Mouse (Mus musculus) 3134 (cell line): ENCODE results near the gene Veph1.
"Not testable (repeated sequence)": the region's sequence is repeated elsewhere in the genome, so short reads cannot be mapped to it uniquely, and the experiment has no call there.

Source experiments
- DNase-seq: peaks from one replicate; pipeline ENCODE4 v3.0.0-alpha.2; 2011; ENCODE audit warnings: low spot score; ENCODE audit not compliant: insufficient read length; ENCODE audit errors: extremely low read depth

Gene Veph1

DNA sequence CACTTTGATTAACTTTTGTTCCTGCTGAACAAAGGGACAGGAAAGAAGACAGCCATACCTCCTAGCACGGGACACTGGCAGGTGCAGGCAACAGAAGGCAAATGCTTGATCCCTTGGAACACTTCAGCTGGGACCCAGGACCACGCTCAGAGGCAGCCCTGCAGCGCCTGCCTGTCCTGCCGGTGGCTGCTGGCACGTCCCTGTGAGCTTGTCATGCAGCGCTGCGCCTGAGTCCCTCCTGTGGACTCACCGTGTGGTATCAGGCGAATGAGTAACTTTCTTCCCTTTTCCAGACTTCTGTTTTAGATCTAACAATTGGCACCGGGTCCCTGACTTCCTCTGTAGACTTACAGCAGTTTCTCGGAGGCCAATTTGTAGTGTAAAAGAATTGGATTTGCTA is at the start of gene Veph1:
Gene Veph1, minus strand, starts transcription at position 293 of the 400 bp plus-strand sequence.
- DNase-seq = no peak

DNA sequence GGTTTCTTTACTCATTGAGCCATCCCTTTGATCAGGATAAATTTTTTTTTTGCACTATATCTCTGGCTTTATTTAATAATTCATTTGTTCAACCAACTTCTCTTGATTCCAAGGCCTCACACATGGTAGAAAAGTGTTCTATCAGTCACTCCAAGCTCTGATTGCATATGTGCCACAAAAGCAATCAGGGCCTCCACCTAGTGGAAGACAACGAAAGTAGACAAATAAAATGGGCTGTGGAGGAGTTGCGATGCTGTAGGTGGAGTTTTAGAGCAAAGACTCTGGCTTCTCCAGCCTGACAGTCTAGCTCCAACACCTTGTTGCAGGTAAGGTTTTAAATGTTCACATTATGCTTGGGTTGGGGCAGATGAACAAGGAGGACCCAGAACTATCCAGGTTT is 44.1 kb upstream of the Veph1 start:
- DNase-seq = no peak

DNA sequence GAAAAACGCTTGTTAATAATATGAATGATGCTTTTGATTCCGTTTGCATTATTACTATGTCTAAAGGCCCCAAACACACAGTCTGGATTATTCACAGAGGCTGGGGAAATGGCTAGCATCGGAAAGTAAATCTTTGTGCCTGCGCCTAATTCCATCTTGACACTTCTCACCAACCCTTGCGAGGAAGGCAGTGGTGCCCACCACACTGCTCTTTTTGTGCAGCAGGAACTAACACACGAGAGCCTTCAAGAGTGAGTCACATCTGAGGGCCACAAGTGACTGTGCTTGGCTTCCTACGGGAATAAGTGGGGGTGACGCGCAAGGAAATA is 35.7 kb upstream of the Veph1 start:
- DNase-seq = no peak

DNA sequence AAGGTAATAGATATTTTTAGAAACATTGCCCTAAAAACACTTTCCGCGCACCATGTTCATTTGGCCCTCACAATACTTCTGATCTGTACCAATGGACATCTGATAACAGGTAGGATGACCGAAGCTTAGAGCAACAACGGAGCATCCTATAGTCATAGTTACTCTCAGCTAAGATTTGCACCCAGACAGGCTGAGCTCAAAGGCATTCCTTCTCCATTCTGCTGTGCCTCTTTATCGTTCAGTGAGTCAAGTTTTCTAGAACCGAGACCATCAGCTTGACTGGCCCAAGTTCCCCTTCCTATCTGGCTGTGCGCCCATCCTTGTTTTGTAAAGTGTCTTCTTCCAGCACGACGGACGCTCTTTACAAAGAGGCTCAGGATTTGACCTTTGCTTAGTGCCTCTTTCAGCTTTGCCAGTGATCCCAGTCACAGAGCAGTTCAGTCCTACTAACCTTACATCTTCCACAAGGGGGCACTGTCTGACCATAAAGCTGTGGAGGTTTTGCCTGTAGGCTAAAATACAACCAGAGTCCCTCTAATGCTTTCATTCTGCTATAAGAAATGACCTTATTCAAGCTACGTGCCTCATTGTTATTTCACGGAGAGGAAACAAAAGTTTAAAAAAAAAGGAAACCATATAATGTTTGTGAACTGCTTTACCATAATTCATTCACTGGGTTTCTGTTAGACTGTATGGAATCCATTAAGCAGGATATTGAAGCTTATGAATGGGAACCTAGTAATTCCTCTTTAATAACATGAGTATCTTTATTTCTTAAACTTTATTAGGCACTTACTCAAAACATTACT is 35.2 kb upstream of the Veph1 start:
- peak; percentile 10 for DNase-seq

DNA sequence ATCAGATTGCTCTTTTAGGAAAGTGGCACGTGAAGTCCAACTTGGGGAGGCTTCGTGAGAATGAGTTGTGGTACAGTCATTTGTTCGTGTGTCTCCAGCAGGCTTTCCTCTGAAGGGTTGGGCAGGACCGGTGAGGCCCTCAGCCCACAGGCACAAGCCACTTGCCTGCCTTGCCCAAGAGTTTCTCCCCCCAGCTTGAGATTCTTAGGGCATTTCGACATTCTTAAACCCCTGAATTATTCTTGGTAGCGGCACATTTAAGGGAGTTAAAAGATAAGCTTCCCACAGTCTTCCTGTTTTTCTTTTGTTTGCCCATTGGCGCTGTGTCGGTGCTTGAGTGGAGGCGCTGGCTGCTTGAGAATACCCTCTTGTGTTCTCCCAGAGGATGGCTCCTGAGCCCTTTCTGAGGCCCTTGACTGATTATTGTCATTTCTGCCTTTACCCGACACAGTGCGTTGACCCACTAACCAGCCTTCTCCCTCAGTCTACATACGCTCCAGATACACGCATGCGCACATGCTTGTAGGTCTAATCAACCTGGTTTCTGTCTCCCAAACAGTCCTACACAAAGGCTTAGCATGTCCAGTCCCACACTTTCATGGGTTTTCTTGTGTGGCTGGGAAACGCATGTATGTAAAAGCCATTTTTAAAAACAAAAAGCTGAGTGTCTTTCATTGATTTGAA is 34.4 kb upstream of the Veph1 start:
- no peak for DNase-seq

DNA sequence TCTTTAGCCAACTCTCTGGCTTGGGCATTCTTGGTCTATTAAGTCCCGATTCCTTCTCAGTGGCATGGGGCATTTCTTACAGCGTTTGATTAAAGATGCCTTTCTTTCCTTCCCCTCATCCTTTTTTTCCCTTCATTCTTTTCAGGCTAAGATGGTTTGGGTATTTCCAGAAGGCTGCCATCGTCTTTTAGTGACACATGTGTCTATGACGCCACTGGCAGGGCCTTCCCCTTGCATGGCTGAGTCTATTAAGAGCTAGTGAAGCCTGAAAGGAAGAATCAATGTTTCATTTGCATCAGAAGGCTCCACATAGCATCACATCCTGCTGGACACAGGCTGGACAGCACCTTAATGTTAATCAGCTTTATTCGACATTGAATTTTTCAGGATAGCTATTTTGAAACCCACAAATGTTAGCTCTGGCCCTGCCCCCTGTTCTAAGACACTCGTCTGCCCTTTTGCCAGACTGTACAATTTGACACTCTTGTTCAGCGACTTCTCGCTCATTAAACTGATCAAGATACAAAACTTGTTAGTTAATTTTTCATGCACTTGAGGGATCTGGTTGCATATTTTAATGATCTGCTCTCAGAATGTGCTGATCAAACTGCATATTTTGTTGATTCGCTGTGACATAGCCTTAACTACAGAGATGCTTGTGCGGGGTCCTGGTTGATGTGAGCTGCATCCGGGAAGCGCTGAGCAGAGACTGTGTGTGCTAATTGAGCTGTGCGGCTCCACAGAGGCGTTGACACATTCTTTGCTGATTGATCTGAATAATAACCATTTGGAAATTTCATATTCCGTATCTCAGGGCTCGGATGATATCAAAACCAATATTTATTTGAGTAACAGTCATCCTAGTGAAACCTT is 29.6 kb upstream of the Veph1 start:
- no peak for DNase-seq

DNA sequence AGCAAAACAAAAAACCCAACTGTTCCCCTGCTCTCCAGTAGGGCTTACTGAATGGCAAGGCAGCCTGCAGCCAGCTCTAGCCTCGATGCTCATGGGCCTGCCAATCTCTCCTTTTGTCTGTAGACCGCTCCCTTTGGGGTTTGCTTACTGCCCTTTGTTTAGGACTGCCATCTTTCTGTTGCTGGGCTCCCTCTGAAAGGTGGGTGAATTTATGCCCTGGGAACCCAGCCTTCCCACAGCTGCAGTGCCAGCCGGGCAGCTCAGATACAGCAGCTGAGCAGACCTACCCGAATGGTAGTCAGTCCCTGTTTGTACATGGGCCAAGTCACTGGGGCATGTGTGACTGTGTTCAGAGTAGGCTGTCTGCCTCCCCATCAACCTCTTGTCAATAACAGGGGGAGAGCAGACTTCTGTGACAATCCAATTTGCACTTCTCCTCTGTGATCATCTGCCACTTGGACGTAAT is 28.9 kb upstream of the Veph1 start:
- DNase-seq = no peak

DNA sequence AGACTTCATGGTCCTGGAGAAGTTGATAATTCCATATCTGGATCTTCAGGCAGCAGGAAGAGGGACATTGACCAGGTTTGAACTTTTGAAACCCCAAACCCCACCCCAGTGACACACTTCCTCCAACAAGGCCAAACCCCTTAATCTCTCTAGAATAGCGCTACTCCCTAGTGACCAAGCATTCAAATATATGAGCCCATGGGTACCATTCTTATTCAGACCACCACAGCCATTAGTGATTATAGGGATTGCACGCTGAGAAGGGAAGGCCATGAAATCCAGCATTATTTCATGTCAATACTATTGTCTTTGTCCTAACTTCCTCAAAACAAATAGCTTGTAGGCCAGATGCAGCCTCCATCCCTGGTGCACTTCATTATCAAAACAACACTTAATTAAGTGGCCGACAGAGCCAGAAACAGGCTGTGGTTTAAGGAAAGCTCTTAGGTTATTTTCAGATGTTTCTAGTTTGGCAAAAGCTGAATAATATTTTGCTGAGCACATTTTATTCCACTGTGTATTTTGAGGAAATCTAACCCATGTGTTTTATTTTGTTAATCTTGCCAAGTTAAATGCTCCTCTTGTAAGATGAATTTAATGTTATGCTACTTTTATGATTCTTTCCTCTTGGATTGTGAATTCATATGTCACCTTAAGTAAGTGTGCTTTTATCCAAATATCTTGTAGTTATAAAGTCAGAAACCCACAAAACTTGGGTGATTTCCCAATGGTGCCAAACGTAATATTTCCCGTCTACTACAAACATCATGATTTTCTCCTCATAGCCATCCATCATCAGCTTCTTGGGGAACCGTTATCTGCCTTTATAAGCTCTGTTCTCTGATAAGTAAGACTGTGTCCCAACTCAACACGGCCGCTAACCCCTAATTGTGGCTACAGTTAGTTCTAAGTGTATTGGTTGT is 18.4 kb upstream of the Veph1 start:
- no peak for DNase-seq

DNA sequence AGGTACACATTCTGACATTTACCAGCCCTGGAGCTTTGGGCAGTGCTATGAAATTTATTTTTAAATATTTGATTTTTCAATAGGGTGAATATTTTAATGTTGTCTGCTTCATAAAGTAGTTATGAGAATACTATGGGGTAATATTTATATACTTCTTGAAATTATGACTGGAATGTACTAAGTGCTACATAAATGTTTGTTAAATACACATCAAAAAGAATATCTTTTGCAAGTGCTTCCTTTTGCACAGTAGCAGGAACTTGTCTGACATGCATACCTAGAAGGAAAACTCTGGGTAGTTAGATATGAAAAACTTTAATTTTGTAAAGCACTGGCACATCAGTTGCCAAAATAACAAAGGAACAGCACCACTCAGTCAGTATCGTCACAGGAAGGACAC is 13.9 kb upstream of the Veph1 start:
- DNase-seq = no peak

DNA sequence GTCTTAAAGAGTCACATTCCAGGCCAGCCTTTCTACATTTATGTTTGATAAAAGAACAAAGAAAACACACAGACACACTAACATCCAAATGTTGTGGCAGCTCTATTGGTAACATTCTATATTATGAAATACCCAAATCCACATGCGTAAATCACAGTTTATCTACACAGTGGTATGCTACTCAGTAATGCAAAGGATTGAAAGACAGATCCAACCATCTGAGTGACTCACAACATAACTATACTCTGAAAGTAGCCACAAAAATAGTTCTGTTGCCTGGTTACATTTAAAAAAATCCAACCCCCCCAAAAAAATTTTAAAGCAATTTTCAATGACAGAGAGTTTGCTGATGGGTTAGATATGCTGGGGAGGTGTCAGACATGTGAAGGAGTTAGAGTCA is 12.9 kb upstream of the Veph1 start:
- no peak for DNase-seq

DNA sequence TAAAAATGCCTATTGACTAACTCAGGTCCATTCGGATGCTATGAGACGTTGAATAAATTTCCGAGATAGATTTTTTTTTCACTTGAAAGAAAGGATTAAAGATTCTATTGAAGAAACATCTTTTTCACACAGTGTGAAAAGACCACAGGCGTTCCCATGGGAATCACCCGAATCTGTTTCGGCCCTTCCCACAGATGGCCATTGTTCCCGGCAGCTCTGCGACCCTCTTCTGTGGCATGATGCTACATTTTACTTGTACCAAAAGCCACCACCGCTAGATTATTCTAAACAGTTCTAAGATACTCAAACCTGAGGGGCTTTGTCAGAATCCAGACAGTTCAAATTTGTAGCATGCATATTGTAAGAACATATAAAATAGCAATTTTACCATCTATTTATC is 1.4 kb downstream of the Veph1 start:
- no peak for DNase-seq

DNA sequence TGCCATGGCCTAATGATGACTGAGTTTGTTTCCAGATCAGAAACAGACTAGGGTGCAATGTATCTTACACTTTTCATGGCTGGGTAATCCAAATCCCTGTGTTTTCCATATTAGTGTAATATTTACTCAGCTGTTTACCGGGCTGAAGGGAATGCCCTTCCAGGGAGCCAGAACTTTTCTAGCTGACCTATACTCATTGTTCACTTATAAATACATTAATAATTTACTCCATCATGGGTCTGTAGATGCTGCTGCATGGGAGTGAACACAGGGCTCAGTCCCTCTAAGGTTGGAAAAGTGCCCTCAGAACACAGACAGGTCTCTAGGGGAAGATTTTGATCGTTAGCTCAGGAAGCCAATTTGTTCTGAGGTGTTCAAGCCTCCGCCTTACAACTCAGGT is 1.9 kb downstream of the Veph1 start:
- no peak for DNase-seq

DNA sequence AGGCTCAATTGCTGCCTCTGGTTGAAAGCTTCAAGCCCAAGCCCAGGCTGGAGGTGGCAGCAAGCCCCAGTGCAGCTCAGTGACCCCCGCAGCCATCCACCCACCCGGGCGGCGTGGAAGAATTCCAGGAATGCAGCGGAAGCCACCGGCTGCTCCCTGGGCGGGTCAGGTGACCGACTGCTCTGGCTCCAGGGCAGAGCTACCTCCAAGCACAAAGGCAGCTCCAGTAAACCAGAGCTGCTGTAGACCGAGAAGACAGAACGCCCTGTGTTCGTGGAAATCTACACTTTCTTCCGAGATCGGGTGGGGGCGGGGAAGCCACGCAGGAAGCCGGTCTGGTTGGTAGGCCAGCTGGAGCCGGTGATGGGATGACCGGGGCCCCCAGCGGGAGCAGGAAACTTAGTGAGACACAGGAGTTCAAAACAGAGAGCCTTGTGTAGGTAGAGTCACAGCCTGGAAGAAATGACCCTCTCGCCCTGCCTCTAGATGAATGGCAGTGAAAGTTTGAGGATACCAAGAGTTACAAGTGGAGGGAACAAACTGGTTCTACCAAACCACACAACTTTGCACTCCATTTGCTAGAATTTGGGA is 4.2 kb downstream of the Veph1 start:
- DNase-seq = peak; percentile 87

DNA sequence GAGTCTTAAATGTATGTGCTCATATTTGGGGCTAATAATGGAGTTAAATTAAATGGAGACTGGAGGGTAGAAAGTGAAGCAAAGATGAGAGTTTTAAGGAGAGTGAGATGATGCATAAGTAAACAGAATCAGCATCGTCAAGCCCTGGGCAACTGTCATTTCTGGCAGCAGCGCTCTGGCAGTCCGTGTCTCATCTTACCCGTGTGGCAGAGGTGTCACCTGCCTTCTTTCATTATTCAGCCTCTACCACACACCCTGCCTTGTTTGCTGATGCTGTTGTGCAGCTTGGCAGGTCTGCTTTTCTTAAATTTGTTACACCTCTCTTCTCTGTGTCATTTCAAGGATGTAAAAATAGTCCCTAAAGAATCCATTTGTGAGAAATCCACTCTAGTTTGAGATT is 33.4 kb downstream of the Veph1 start:
- no peak for DNase-seq

DNA sequence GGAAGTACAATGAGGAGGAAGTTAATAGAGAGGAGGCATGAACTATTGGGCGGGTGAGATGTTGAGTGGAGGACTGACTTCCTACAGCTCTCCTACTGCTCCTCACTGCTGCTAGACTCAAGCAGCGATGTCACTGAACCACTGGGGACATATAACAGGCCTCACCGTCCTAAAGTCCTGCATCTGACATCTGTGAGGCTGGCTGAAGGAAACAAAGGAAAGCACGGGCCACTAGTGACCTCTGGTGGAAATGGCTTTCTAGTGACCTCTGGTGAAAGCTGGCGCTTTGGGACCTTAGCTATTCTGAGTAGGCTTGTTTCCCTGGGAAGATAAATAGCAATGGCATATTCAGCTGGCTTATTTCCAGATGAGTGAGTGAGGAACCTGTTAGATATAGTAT is 34.3 kb downstream of the Veph1 start:
- peak; percentile 13 for DNase-seq

DNA sequence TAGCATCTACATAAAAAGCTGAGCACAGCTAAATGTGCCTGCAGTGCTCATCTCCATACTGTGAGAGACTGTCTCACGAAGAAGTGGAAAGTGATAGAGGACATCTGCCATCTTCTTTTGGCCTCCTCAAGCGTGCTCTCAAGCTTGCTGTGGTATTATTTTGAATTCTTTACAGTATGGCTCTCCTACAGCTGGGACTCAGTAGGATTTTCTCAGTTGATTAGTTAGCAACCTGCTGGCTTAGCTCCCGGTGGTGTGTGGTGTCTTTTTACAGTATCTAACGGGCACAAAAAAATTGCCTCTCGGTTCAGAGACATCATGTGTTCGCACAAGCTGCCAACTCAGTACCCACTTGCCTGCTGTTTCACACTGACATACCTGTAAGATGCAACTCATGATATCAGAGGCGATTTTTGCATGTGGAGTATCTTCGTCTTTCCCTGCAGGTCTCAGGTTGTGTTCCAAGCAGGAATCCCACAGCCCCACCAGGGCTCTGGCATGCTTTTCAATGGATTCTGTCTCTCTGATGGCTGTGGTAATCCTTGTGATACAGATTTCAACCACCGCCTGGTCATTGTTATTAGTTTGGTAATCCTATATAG is 42.0 kb downstream of the Veph1 start:
- no peak for DNase-seq

DNA sequence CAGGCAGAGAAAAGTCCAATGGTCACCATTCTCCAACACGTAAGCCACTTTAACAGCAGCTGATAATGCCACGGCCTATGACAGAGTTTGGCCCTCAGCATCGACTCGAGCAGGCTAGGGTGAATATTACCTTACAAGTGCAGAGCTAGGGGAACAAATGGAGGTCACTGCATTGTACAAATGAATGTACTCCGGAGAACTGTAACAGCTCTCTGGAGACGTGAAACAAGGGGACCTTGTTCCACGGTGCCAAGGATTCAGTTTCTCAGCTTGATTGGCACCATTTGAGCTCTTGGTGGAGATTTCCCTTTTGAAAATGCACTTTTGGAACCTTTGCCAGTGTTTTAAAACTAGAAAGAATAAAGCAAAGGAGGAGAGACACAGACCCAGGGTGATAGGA is 44.8 kb downstream of the Veph1 start:
- no peak for DNase-seq

DNA sequence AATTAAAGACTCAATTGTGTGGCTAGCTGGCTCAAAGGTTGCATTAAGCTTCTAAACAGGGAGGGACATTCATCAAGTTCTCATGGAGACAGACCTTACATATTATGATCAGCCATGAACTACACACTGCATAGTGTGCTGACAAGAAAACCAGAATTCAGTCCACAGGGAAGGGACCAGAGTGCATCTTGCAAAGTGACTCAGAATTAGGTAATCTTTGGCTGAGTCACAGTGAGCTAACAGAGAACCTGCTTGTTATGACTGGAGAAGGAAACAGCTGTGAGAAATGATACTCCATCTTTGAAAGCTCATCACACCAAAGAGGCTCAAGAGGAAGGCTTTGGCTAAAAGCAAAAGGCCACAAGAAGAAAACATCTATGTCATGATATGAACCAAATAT is 56.2 kb downstream of the Veph1 start:
- DNase-seq = peak; percentile 51

DNA sequence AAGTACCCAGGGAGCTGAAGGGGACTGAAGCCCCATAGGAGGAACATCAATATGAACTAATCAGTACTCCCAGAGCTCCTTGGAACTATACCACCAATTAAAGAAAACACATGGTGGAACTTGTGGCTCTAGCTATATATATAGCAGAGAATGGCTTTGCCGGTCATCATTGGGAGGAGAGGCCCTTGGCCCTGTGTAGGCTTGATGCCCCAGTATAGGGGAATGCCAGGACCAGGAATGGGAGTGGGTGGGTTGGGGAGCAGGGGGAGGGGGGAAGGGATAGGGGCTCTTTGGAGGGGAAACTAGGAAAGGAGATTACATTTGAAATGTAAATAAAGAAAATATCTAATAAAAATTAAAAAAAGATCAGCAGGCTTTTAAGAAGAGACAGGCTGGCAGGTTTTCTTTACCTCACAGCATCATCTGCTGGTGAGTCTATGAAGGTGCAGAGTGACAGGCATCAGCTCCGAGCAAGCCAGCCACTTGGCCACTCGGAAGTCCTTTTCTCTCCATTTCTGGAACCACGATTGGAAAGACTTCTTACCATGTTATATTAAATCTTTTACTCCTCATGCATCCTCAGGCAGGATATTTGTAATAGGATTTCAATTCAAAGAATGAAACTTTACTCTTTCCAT is 60.3 kb downstream of the Veph1 start:
- DNase-seq = not testable (repeated sequence)
